Comparison of ENCODE assay signal across 8 mouse cellular contexts in genomic region chr4:40680250-40680860, GRCm38 (mm10). TPM values are rescaled to one million over a fixed set of nuclear protein-coding genes. Genes with fewer than 3 reads are reported as not detected.
DNase-seq lines count a peak whose midpoint lies in the region; ATAC-seq and TF ChIP-seq lines count a peak whose summit lies in the region.

No protein-coding gene starts in this region.

- H3K4me3 ChIP-seq in lung, embryonic 14.5 days (ENCODE audit: low read depth, low read length): no peak overlapping the region
- H3K4me3 ChIP-seq in stomach, embryonic 15.5 days (replicated peaks): no peak overlapping the region

- no peak overlapping the region for H3K9ac ChIP-seq in lung, embryonic 14.5 days
- H3K9ac ChIP-seq in stomach, embryonic 15.5 days: no peak overlapping the region

- H3K9me3 ChIP-seq in lung, embryonic 14.5 days (ENCODE audit: low read depth, low read length): no peaks in the 10 kb centered on the region
- H3K9me3 ChIP-seq in stomach, embryonic 15.5 days: no peaks in the 10 kb centered on the region

- H3K27ac ChIP-seq in lung, embryonic 14.5 days (ENCODE audit: low read depth): no peak overlapping the region
- no peak overlapping the region for H3K27ac ChIP-seq in stomach, embryonic 15.5 days

- ATAC-seq in lung, embryonic 14.5 days (ENCODE audit: insufficient read depth): 0 out of 2 replicates have a peak, but pooled peaks have one; percentile 19
- 0 out of 2 replicates have a peak, but pooled peaks have one; percentile 20 for ATAC-seq in stomach, embryonic 15.5 days (ENCODE audit: insufficient read depth, low FRiP score, low read depth)

- H3K36me3 ChIP-seq in lung, embryonic 14.5 days (ENCODE audit: insufficient read depth): no peaks in the 10 kb centered on the region
- no peaks in the 10 kb centered on the region for H3K36me3 ChIP-seq in stomach, embryonic 15.5 days

- DNase-seq in heart, adult 11 months: peak; percentile 86
- DNase-seq in heart, adult 8-10 months (ENCODE audit: low spot score): no peak
- peak; percentile 79 for DNase-seq in CD4-positive helper T cell, adult 2 months (ENCODE audit: low read depth, low spot score)
- peak; percentile 39 for DNase-seq in adipocyte (ENCODE audit: low spot score)
- peak; percentile 65 for DNase-seq in forelimb bud, embryonic 11.5 days (ENCODE audit: low read depth, low spot score)
- peak; percentile 81 for DNase-seq in lung, embryonic 14.5 days
- no peak for DNase-seq in urinary bladder, postnatal 25 days (ENCODE audit: low spot score)

- H3K4me2 ChIP-seq in lung, embryonic 14.5 days: no peak overlapping the region
- H3K4me2 ChIP-seq in stomach, embryonic 15.5 days: no peak overlapping the region

- WGBS in lung, embryonic 14.5 days: 54% methylated on average over 5 of the region's 5 CpGs
- WGBS in stomach, embryonic 15.5 days: 55% methylated on average over 5 of the region's 5 CpGs

- H3K27me3 ChIP-seq in lung, embryonic 14.5 days (ENCODE audit: insufficient read depth, low read length): no peaks in the 10 kb centered on the region
- no peaks in the 10 kb centered on the region for H3K27me3 ChIP-seq in stomach, embryonic 15.5 days (replicated peaks)

- H3K4me1 ChIP-seq in lung, embryonic 14.5 days (ENCODE audit: insufficient read depth): no peaks in the 10 kb centered on the region
- H3K4me1 ChIP-seq in stomach, embryonic 15.5 days: peaks cover 4% of the 10 kb centered on the region; the same call in 1 of the 2 replicates

- peak; percentile 86 for TF ChIP-seq CTCF in lung, embryonic 14.5 days (IDR thresholded peaks at IDR 0.05; ENCODE audit: low read depth)

RNA-seq across cellular contexts. Expression of gene Aptx, which starts 22.6 kb away (rescaled TPM):
- total RNA-seq in heart, adult 8-10 months (2022): 10 to 100 TPM; 14.8 to 20.0 (median 16.2) TPM
- 28.3 and 29.1 TPM in 2 replicates for polyA plus RNA-seq in lung, embryonic 14.5 days (2014; fragmentation: Nextera tagmentation; extraction: Ambion mirVana)
- 24.2 and 25.0 TPM in 2 replicates for polyA plus RNA-seq in stomach, embryonic 15.5 days (2015; fragmentation: Nextera tagmentation; extraction: Ambion mirVana)

RNA-seq across cellular contexts. Expression of gene Dnaja1, which starts 41.6 kb away (rescaled TPM):
- 10 to 100 TPM; 46.8 to 94.6 (median 64.6) TPM for total RNA-seq in heart, adult 8-10 months (2022)
- polyA plus RNA-seq in lung, embryonic 14.5 days (2014; fragmentation: Nextera tagmentation; extraction: Ambion mirVana): 386 and 393 TPM in 2 replicates
- polyA plus RNA-seq in stomach, embryonic 15.5 days (2015; fragmentation: Nextera tagmentation; extraction: Ambion mirVana): 361 and 370 TPM in 2 replicates

Comparison
In these comparisons a context has a peak if more than half of its experiments do, and no peak if none do; other contexts are left out.
1. DNase-seq: peak in heart, adult 11 months (single experiment), CD4-positive helper T cell, adult 2 months (single experiment), adipocyte (single experiment), forelimb bud, embryonic 11.5 days (single experiment) and lung, embryonic 14.5 days (single experiment); none in heart, adult 8-10 months (single experiment) and urinary bladder, postnatal 25 days (single experiment).